Comparison of ENCODE assay signal across 1 mouse cellular context in genomic region chr10:128731002-128731433, GRCm38 (mm10).
TF ChIP-seq lines count a peak whose summit lies in the region.

No protein-coding gene starts in this region.

TF ChIP-seq in CH12.LX, 34 proteins besides CTCF, POLR2A, EP300 and RAD21 (continued from another document):
- TF ChIP-seq ZC3H11A (IDR thresholded peaks at IDR 0.05; ENCODE audit: low read depth, low read length): peak; percentile 41; the same call in 1 of the 2 replicates
- TF ChIP-seq CHD1 (IDR thresholded peaks at IDR 0.05; ENCODE audit: low read depth, low read length): no peak
- TF ChIP-seq NELFE (IDR thresholded peaks at IDR 0.05; ENCODE audit: low read depth, low read length): no peak
- TF ChIP-seq ZMIZ1 (IDR thresholded peaks at IDR 0.05; ENCODE audit: low read depth, low read length): no peak
- no peak for TF ChIP-seq MAZ (IDR thresholded peaks at IDR 0.05; ENCODE audit: low read depth, low read length)
- no peak for TF ChIP-seq E2F4 (IDR thresholded peaks at IDR 0.05; ENCODE audit: insufficient replicate concordance, low read depth, low read length)
- no peak for TF ChIP-seq USF2 (conservative IDR thresholded peaks at IDR 0.05; ENCODE audit: low read depth, low read length)
- no peak for TF ChIP-seq POLR2AphosphoS2 (IDR thresholded peaks at IDR 0.05; ENCODE audit: low read depth, low read length)
- TF ChIP-seq MYC (IDR thresholded peaks at IDR 0.05; ENCODE audit: low read depth, low read length): 0 out of 2 replicates have a peak, but pooled peaks have one; percentile 23
